Mouse (Mus musculus) thymus, postnatal 14 days (tissue): ENCODE measurements around the gene Iqsec3.

Experiments used
- DNase-seq: peaks from one replicate; pipeline ENCODE4 v3.0.0; 2021

Iqsec3 gene

DNA sequence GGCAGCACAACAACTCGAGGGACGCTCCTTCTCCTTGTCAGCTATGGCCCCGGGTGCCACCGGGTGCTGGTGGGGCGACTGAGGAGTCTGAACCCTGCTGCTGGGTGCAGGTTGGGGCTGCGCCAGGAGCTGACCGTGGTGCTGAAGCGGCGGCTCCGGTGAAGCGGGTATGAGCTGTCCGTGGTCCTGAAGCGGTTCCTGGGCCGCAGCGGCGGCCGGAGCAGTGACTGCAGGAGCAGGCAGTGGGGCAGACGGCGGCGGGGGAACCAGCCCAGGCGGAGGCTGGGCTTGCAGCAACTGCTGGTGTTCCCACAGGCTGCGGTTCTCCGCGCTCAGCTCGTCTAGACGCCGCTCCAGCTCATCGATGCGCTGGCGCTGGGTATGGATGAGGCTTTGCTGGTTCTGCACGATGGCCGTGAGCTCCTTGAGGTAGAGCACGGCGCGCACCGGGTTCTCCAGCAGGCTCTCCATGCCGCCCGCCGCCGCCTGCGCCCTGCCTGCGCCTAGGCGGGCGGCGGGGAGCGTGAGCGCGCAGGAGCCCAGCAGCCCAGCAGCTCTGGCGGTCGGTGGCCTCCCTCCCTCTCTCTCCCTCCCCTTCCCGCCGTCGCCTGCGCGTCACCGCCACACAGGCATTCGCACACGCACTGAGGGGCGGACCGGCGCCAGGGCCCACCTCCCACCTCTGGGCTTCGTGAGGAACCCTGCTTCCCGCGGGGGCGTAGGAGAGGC lies at the start of gene Iqsec3:
Gene Iqsec3, minus strand, starts transcription at position 586 of the 729 bp plus-strand sequence.
- DNase-seq: peak; percentile 89

DNA sequence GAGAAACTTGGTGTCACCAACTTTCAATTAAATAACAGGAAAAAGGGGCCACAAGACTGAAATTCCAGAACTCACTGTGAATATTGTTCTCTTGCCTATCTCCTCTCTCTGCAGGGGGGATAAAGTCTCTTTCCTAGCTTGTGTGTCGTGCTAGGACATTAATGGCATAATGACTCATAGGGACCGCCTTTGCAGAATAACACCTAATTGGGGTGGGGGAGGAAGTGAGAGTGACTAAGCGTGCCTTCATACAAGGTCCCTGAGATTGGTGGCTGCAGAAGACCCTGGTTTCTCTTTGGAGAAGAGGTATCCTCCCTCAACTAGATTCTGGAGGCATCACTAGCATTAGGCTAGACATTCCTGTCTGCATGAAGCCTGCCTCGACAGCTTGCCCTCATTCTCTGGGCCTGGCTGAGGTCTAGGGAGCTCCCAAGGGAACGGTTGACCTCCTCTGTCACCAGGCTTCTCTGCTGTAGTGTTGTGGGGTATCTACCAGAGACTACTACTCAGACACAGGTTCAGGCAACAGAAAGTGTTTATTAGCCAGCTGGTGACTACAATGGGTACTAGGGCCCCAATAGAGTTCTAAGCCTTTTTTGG lies 48.7 kb upstream of the Iqsec3 start:
- no peak for DNase-seq

DNA sequence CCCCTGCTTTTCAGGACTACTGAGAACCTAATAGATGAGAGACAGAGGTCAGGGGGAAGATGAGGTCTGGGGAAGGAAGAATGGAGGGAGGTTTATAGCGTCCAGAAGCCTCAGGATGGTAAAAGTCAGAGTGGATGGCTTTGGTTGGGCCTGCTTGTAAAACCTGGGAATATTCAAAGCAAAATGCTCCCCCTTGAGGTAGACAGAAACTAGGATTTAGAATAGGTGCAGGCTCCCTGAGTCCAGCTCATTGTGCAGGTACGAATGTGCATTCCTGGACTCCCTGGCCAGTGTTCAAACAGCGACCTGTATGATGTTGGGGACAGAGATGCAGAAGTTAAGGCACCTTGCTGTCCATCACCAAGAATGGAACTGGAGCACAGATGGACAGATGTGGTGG lies 47.6 kb upstream of the Iqsec3 start:
- DNase-seq: no peak

DNA sequence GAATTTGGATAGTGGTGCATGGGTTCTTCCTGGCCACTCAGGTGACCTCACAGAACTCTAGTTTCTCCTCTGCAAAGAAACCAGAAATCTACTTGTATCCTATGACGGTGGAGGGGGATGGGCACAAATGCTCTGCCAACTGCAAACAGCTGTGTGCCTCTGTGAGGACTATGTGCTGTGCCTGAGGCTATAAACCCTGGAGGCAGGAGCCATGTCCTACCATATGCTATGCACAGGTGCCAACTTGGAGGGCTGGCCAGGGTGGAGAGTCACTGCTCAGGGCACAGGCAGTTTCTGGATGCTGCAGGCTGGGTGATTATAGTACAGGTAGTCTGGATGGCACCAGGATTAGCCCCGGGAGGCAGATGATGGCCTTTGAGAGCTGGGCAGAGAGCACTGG lies 46.4 kb upstream of the Iqsec3 start:
- no peak for DNase-seq

DNA sequence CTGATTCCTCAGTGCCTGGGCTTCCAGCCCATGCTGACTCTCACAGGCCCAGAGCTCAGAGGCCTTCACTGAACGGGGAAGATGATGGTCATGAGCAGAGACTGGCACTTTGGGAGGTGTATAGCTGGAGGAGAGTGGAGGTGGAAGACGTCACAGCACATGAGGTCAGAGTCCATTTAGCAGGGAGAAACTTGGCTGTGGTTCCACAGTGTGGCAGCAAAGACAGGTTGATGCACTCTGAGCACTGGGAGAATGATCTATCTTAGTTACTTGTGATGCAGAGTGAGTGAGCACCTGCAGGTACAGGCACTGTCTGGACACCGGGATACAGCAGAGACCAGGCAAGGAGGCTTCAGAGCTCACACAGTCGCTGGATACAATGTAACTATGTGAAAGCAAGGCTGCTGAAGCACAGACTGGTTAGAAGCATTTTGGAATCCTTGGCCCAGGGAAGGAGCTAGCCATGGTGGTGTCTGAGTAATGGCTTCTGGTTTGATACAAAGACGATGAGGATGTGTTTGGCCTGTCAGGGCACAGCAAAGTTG lies 45.9 kb upstream of the Iqsec3 start:
- no peak for DNase-seq

DNA sequence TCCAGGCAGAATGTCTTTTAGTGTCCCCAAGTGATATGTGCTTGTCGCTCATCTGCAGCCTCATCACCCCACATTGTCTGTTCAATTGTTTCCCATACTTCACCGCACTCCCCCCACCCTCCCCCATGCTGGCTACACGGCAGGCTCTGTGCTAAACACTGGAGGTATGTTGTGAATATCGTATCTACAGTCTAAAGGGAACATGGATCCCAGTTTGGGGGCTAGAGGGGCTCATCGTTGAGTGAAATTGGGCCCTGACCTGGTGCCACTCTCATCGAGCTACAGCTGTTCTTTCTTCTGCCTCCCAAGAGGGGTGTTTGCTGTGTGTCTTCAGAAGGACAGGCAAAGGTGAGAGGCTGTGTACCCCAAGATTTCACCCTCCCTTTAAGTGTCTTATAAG lies 44.2 kb upstream of the Iqsec3 start:
- DNase-seq: no peak

DNA sequence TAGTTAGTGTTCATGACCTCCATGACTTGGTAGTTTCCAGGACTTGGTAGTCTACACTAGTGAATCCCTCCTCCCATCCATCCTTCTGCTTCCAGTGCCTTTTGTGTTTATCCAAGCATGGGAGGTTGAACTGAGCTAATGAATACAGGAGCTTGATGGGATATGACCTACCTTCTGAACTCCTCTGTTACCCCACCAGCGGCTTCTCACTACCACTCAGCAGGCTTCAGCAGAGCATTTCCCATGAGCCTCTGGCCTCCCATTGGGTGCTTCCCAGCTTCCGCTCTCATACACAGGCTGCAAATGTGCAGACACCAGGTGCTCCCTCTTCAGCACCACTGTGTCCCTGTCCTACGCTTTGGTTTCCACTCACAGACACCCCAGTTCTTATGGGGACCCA lies 36.9 kb upstream of the Iqsec3 start:
- no peak for DNase-seq

DNA sequence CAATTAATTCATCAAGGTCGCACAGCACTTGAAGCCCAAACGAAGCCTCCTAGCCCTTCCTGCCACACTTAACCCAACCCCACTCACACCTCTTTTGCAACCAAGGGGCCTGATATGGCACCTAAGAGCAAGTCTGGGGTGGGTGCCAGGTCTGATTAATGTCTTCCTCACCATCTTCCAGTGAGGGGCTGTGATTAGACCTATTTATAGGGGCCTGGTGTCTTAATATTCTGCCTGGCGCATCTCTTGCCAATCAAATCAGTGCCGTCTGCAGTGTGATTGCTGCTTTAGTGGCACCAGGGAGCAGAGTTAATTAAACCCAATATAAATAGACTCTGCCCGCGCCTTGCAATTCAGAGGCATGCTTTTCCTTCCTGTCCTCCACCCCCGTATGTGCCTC lies 36.4 kb upstream of the Iqsec3 start:
- no peak for DNase-seq

DNA sequence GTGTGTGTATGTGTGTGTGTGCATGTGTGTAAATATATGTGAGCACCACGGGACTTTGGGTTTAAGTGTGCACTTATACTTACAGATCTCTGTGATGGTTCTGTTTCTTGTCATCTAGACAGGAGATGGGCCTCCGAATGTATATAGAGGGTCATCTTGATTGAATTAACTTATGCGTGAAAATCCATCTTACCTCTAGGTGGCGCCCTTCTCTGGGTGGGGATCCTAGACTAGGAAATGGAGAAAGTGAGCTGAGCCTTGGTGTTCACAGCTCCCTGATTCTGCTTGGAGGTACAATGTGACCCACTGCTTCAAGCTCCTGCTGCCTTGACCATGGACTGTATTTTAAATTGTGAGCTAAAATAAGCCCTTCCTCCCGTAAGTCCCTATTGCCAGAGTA lies 34.8 kb upstream of the Iqsec3 start:
- DNase-seq: no peak

DNA sequence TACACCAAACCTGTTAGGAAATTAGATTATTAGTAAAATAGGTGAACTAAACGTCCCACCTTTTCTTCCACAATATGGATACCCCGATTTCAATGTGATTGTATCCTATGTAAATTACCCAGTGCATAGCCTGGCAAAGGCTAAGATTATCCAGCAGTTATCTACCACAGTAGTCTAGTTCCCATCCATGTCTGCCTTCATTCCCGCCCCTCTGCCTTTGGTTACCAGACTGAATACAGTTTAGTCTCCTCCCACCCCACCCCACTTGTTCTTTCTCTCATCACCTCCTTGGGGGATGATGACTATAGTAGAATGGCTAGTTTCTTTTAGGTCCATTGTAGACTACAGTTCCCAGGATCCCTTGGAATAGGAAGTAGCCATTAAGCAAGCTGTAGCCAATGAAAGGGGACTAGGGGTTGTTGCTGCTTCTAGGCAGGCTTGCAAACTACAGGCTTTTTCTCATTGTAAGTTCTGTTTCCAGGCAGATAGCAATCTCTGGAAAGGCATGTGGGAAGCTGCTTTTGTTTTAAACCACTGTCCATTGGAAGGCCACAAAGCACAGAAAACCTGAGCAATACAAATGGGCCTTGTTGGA lies 27.7 kb upstream of the Iqsec3 start:
- DNase-seq: no peak

DNA sequence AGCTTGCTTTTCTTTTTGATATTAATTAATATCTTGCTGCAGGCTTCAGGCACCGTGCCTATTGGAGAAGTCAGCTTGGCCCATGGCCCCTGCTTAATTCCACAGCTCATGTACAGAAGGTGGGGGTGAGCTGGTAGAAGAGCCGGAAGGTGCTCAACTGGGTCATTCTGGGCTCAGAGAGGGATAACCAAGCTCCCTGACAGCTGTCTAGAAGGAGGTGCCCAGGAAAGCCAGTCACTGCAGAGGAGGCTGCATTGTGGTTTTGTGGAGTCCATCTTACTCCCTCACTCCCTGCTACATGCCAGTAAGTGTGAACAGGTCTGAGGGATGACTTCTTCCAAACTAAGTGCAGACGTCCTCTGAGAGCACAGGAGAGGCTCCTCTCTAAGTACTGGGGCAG lies 26.4 kb upstream of the Iqsec3 start:
- DNase-seq: no peak

DNA sequence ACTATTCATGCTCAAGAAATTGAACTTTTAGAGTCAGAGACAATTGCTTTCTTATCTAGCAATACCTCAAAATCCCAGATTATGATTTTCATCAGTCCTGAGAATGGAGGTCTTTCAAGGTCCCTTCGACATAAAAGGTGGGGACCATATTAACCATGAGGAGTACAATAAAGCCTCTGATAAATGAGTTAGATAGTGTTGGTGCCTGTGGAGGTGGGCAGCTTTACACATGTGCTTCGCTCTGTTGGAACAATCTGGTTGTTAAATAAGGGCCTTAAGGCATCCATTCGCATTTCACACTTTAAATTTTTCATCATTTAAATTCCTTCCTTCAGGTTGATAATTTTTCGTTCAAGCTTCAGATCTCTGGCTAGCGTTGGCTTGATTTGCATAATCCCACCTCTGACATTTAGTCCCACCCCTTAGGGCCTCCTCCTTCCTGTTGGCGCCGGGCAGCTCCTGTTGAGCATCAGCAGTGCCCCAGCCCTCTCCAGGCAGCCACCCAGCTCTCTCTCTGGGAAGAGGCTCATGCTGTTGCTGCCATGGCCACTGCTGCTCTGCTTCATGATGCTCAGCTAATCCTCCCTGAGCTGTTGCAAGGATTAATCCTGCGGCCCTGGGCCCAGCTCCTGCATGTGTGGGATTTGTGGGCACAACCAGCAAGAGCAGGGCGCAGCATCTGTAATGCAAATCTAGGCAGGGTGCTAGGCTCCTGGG lies 25.5 kb upstream of the Iqsec3 start:
- DNase-seq: no peak

DNA sequence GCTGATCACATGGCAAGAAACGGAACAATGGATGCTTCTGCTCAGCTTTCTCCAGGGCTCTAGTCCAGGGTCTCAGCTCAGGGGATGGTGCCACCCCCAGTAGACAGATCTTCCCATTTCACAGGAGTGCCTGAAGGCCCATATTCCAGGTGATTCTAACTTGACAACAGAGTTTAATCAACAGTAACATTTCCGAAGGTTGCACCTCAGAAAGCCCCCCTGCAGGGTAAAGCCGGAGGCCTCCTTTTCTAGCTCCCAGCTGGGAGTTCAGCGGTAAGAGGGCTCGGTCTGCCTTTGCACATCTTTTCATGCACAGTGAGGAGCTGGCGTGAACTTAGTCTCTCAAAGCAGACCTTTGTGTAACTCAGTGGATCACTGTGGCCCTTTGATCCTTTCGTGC lies 22.1 kb upstream of the Iqsec3 start:
- no peak for DNase-seq

DNA sequence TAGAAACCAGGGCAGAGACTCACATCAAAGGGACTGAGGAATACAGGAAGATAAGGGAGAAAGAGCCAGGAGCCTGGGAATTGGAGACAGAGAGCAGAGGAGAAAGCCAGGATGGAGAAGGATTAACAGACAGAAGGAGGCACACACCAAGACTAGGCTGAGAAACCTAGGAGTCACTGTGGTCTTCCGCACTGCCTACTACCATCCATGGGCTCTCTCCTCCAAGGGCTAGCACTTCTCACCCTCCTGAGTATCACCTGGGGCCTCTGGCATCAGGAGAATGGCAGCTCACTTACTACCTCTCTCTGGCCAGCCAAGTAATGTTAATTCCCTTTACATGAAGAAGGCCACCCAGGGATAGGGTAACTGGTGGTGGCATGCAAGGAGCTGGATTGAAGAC lies 21.5 kb upstream of the Iqsec3 start:
- DNase-seq: no peak

DNA sequence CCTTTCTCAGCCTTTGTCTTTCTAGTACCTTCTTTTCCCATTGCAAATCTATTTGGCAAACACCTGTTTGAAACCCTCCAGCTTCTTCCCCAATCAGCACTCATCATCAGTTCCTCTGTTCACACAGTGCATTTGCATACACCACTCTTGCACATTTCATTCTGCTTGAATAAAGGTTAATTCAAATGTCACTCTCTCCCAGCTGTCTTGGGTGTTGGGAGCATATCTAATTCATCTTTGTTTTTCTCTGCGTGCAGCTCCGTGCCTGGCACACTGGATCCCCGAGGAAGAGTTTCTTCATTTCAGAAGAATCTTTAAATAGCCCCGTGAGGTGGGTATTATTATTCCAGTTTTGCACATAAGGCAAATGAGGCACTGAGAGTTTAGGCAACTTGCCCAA lies 20.8 kb upstream of the Iqsec3 start:
- DNase-seq: no peak

DNA sequence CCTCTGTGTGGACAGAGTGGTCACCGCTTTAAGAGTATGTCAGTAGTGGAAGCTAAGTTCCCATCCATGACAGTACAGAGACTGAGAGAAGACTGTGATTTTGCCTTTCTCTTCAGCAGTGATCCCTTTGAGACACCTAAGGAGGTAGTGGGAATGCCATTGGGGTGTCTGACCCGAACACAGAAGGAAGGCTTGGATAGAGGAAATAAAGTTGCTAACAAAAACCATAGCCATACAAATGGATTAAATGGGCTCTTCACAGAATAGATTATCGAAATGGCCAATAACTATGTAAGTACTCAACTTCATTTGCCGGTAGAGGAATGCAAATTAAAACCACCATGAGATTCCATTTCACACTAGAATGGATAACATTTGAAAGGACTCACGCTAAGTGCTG lies 17.9 kb upstream of the Iqsec3 start:
- DNase-seq: no peak

DNA sequence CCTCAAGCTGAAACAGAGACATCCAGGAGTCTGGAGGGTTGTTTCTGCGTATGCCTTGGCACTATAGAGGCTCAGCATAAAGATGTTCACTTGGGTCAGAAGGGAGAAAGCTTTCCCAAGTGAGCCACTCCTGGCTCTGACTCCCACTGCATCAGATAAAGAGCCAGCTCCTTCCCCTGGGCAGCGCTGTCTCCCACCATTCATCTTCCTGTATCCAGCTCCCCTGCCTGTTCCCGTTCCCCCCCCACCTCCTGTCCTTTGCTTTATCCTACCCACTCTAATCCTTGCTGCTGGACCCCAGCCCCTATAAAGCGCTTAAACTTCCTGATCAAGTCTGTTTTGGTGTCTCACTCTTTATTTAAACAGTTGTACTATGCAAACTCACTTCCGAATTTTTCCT lies 1.2 kb downstream of the Iqsec3 start:
- no peak for DNase-seq

DNA sequence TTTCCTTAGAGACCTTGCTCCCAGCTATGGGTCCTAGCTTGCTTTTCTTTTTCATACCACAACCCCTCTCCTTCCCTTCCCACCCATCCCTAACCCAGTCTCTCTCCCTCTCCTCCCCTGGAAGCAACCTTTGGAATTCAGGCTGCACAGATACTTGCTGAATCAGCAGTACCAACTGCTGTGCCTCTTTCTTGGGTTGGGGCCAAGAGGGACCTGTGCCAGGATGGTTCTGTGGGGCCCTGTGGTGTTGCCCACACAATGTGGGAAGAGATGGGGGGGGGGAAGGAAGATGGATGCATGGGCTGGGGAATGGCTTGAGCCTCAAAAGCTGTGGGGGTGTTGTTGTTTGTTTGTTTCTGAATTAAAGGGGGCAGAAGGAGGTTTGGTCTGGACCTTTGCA lies 5.2 kb downstream of the Iqsec3 start:
- no peak for DNase-seq

DNA sequence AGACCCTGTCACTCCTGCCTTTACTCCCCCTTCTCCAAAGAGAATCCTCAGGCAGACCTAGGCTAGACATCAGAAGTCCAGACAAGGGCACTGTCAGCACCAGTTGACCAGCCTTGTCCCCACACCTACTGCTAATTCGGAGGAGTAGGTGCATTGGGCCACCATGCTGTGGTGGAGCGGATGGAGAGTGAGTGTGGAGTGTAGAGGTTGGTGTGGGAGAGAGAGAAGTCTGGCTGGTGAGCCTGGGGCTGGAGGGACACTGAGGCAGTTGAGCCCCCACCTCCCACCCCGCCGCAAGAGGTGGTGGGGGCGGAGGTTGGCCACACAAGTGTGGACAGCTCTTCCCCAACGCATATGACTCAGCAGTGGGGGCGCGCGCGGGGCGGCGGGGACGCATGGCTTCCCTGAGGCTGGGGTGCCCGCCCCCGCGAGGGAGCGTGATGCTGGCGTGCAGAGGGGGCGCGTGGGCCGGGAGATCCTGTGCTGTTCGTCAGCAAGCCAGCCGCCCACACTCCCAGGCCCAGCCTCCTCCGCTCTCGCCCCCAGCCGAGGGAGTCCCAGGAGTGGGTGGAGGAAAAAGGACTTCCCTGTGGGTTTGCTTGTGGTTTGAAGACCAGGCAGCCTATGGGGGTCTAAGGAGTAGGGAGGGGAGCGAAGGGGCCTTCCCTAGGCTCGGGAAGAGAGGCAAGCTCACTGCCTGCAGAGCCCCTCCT lies 10.7 kb downstream of the Iqsec3 start:
- DNase-seq: no peak

DNA sequence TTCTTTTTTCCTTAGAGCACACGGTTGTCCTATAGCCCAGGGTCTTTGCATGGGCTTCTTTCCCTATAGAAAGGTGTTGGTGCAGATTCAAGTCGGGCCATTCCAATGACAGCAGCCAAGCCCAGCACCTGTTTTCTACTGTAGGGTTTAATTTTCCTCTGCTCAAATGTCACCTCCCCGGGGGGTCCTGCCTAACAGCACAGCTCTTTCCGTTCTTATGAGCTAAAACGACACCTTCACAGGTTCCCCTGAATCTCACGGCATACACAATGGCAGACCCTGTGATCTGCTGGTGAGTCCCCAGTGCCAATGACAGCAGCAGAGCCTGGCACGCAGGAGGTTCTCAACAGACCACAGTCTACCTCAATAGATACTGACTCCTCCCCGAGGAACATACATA lies 16.1 kb downstream of the Iqsec3 start:
- DNase-seq: no peak

DNA sequence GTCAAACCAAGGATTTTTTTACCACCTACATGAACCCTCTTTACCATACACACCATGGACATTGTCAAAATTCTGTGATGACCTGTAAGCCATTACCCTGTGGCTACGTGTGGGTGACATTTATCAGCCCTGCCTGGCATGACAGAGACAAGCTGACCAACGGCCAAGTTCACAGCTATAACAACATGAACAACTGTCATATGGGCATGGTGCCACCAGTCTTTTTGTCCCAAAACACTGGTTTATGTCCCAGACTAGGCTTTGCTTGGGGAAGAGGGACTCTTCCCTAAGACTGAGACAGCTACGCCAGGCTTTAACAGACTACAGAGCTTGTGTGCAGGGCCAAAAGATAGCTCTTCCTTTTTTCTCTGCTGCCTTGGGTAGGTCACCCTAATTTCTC lies 16.8 kb downstream of the Iqsec3 start:
- DNase-seq: no peak

DNA sequence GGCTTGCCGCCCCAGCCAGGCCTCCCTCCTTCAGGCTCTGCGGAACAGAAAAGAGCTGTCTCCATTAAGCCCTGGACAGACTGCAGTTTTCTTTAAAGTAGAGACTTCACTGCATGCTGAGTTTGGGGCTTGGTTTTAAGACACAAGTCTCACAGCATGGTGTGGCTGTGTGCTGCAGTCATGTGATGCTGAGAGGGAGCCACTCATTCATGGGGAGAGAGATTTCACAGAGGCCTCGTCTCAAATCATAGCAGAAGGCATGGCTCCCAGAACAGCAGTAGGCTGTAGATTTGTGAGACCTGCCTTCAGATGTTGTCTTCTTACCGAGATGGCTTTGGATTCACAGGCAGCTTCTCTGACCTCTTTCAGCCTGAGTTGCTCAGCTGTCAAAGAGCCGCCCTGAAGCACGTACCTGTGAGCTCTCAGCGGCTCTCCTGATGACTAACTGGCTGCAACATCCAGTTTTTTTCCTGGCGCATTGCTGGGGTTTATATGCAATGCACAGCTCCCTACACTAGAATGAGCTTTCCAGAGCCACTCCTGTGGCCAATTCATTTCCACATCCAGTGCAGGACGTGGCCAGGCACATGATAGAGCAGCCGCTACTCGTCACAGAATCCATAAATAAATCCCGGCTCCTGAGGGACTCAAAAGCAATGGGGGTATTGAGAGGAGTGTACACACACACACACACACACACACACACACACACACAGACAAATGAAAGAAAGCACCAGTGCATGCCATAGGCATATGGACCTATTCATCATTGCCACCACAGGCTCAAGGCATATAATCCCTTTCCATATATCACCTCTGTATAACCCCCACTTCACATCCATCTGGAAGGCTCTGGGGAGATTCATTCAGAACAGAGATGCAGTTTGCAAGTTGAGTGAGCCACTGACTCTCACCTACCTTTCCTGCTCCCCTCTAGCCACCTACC lies 18.7 kb downstream of the Iqsec3 start:
- no peak for DNase-seq
